Comparison of ENCODE assay signal across 10 mouse cellular contexts in genomic region chr6:99171901-99172588, GRCm38 (mm10).
DNase-seq lines count a peak whose midpoint lies in the region; ATAC-seq lines count a peak whose summit lies in the region.
"Had no signal": no experiment of that assay in that cellular context is flagged by ENCODE, and none has a peak within 500 bp of the region (broad histone marks: within the 10 kb centered on the region; RNA-seq: fewer than 3 reads in every experiment).

No protein-coding gene starts in this region.

- H3K36me3 ChIP-seq in heart, embryonic 10.5 days, result no peaks in the 10 kb centered on the region
- no peaks in the 10 kb centered on the region for H3K36me3 ChIP-seq in neural tube, embryonic 15.5 days

- H3K4me1 ChIP-seq in heart, embryonic 10.5 days, result peaks cover 54% of the 10 kb centered on the region
- H3K4me1 ChIP-seq in neural tube, embryonic 15.5 days, result peaks cover 4% of the 10 kb centered on the region; the same call in 1 of the 2 replicates

- WGBS in heart, embryonic 10.5 days, result 58% methylated on average over 8 of the region's 8 CpGs
- 87% methylated on average over 8 of the region's 8 CpGs for WGBS in neural tube, embryonic 15.5 days

- H3K27me3 ChIP-seq in heart, embryonic 10.5 days (ENCODE audit: insufficient read depth, poor library complexity, severe bottlenecking), result no peaks in the 10 kb centered on the region
- no peaks in the 10 kb centered on the region for H3K27me3 ChIP-seq in neural tube, embryonic 15.5 days (replicated peaks)

- no peak overlapping the region for H3K9ac ChIP-seq in neural tube, embryonic 15.5 days (replicated peaks)

- H3K9me3 ChIP-seq in heart, embryonic 10.5 days, result no peaks in the 10 kb centered on the region
- no peaks in the 10 kb centered on the region for H3K9me3 ChIP-seq in neural tube, embryonic 15.5 days (replicated peaks)
- H3K9me3 ChIP-seq: G1E had no signal

- peak overlapping the region; percentile 78 for H3K27ac ChIP-seq in heart, embryonic 10.5 days
- H3K27ac ChIP-seq in neural tube, embryonic 15.5 days (replicated peaks), result no peak overlapping the region

- DNase-seq in heart, embryonic 10.5 days (ENCODE audit: low spot score), result no peak
- no peak for DNase-seq in heart, adult 8-10 months (ENCODE audit: low spot score)
- DNase-seq in T-cell, adult 2 months (ENCODE audit: low spot score), result peak; percentile 75
- DNase-seq in kidney, postnatal 25 days, result peak; percentile 17 to 40
- no peak for DNase-seq in thymus, postnatal 10 days (ENCODE audit: low spot score in 2 of 2)
- no peak for DNase-seq in layer of hippocampus, postnatal 36 days
- DNase-seq: thymus, adult 18-20 months had no signal

- H3K4me3 ChIP-seq in heart, embryonic 10.5 days, result no peak overlapping the region; the same call in 1 of the 2 replicates
- H3K4me3 ChIP-seq in neural tube, embryonic 15.5 days (replicated peaks), result no peak overlapping the region

- ATAC-seq in megakaryocyte-erythroid progenitor cell, adult 5-6 weeks (replicated peaks; ENCODE audit: low FRiP score, low TSS enrichment, poor library complexity, severe bottlenecking), result peak; percentile 49
- no peak for ATAC-seq in neural tube, embryonic 15.5 days (ENCODE audit: low FRiP score)

- no peak overlapping the region for H3K4me2 ChIP-seq in neural tube, embryonic 15.5 days

Comparison
In these comparisons a context has a peak if more than half of its experiments do, and no peak if none do; other contexts are left out.
1. DNase-seq: peak in T-cell, adult 2 months (single experiment) and kidney, postnatal 25 days (2 of 2); none in heart, embryonic 10.5 days (single experiment), heart, adult 8-10 months (single experiment), thymus, postnatal 10 days (0 of 2) and layer of hippocampus, postnatal 36 days (0 of 2).